Mouse (Mus musculus) NIH3T3 (cell line): ENCODE results near the gene Olfr69.
"Not testable (repeated sequence)": the region's sequence is repeated elsewhere in the genome, so short reads cannot be mapped to it uniquely, and the experiment has no call there.

Experiments
- DNase-seq: peaks from one replicate; pipeline ENCODE4 v3.0.0-alpha.2; 2012; ENCODE audit warnings: low read depth

The Olfr69 gene

GRCm38 (mm10) chr7:103771494-103771893 lies at the start of gene Olfr69:
Gene Olfr69 (minus strand): TSS chr7:103771594.
- DNase-seq: no peak

GRCm38 (mm10) chr7:103815085-103815484 lies 43.7 kb upstream of the Olfr69 start:
- DNase-seq: not testable (repeated sequence)

GRCm38 (mm10) chr7:103813766-103814165 lies 42.4 kb upstream of the Olfr69 start, which contains the start of gene Hbb-bt:
Gene Hbb-bt (minus strand): TSS chr7:103813996.
- DNase-seq: no peak

GRCm38 (mm10) chr7:103813152-103813551 lies 41.8 kb upstream of the Olfr69 start:
- not testable (repeated sequence) for DNase-seq

GRCm38 (mm10) chr7:103812174-103812573 lies 40.8 kb upstream of the Olfr69 start:
- no peak for DNase-seq

- DNase-seq: no peak
Observed at GRCm38 (mm10) chr7:103811223-103811845, 39.9 kb upstream of the Olfr69 start.

- no peak for DNase-seq
Observed at GRCm38 (mm10) chr7:103810746-103811145, 39.4 kb upstream of the Olfr69 start.

- no peak for DNase-seq
Observed at GRCm38 (mm10) chr7:103810296-103810695, 38.9 kb upstream of the Olfr69 start.

- no peak for DNase-seq
Observed at GRCm38 (mm10) chr7:103809801-103810155, 38.4 kb upstream of the Olfr69 start.

- no peak for DNase-seq
Observed at GRCm38 (mm10) chr7:103808971-103809800, 37.8 kb upstream of the Olfr69 start.

- DNase-seq: not testable (repeated sequence)
Observed at GRCm38 (mm10) chr7:103808120-103808519, 36.7 kb upstream of the Olfr69 start.

GRCm38 (mm10) chr7:103806856-103807255 lies 35.5 kb upstream of the Olfr69 start:
- DNase-seq: peak; percentile 37

GRCm38 (mm10) chr7:103792669-103793388 lies 21.4 kb upstream of the Olfr69 start:
- peak; percentile 28 for DNase-seq

GRCm38 (mm10) chr7:103791721-103792120 lies 20.3 kb upstream of the Olfr69 start, which contains the start of gene Olfr67:
Gene Olfr67 (minus strand): TSS chr7:103791821.
- DNase-seq: no peak

GRCm38 (mm10) chr7:103779598-103779997 lies 8.2 kb upstream of the Olfr69 start, which contains the start of gene Olfr68:
Gene Olfr68 (minus strand): TSS chr7:103779698.
- no peak for DNase-seq

GRCm38 (mm10) chr7:103777652-103778051 lies 6.3 kb upstream of the Olfr69 start:
- not testable (repeated sequence) for DNase-seq

- DNase-seq: not testable (repeated sequence)
Observed at GRCm38 (mm10) chr7:103767687-103768086, 3.7 kb downstream of the Olfr69 start.

- DNase-seq: not testable (repeated sequence)
Observed at GRCm38 (mm10) chr7:103762212-103762611, 9.2 kb downstream of the Olfr69 start.

- DNase-seq: no peak
Observed at GRCm38 (mm10) chr7:103757233-103757632, 14.2 kb downstream of the Olfr69 start, which contains the start of gene Olfr630. Gene Olfr630 (minus strand): TSS chr7:103757333.

GRCm38 (mm10) chr7:103744843-103745242 lies 26.6 kb downstream of the Olfr69 start, which contains the start of gene Olfr629:
Gene Olfr629 (minus strand): TSS chr7:103744943.
- no peak for DNase-seq

GRCm38 (mm10) chr7:103730074-103730473 lies 41.3 kb downstream of the Olfr69 start, which contains the start of gene Olfr628:
Gene Olfr628 (plus strand): TSS chr7:103730374.
- no peak for DNase-seq

- not testable (repeated sequence) for DNase-seq
Observed at GRCm38 (mm10) chr7:103716398-103716797, 55.0 kb downstream of the Olfr69 start.
